Mouse (Mus musculus) cerebellum, adult 2 months (tissue): ENCODE measurements around the gene Ramp1. TPM values are rescaled to one million over a fixed set of nuclear protein-coding genes. Genes with fewer than 3 reads are reported as not detected.

Experiments used
- DNase-seq, 2 experiments: peaks; one replicate each; pipeline ENCODE4 v3.0.0; 2021
- H3K27ac ChIP-seq: fragments of 200-500 bp; 2 replicates; pipeline ENCODE4 v1.5.1; 2012; ENCODE audit warnings: low read length, control low read depth, inconsistent platforms; ENCODE audit not compliant: insufficient read depth
- H3K27me3 ChIP-seq: fragments of 200-500 bp; 2 replicates; pipeline ENCODE4 v1.6.1; 2012; ENCODE audit warnings: inconsistent platforms, mild to moderate bottlenecking, low read length, moderate library complexity; ENCODE audit not compliant: control insufficient read depth, insufficient read depth
- H3K4me1 ChIP-seq: fragments of 200-500 bp; 2 replicates; pipeline ENCODE4 v1.6.1; 2011; ENCODE audit warnings: low read length; ENCODE audit not compliant: control insufficient read depth, insufficient read depth
- H3K4me3 ChIP-seq: fragments of 200-500 bp; replicated peaks from 2 replicates; pipeline ENCODE3; 2011; ENCODE audit warnings: mild to moderate bottlenecking, low read depth, low read length, control low read depth; ENCODE audit not compliant: insufficient read depth
- CTCF ChIP-seq: fragments of 200-500 bp; IDR thresholded peaks from 2 replicates; pipeline ENCODE4 v1.5.1; 2011; ENCODE audit warnings: low read depth, mild to moderate bottlenecking, control low read depth, low read length, moderate library complexity, borderline replicate concordance; ENCODE audit not compliant: insufficient read depth
- POLR2A ChIP-seq: fragments of 200-500 bp; IDR thresholded peaks from 2 replicates; pipeline ENCODE4 v1.6.1; 2011; ENCODE audit warnings: low read length, control low read depth, borderline replicate concordance; ENCODE audit not compliant: insufficient read depth
- WGBS: fragments of 180-500 bp; shearing (Covaris S2); methylation state at CpG from one replicate; pipeline ENCODE4 v1.1.7; 2018; 5-methylcytosine and 5-hydroxymethylcytosine counted together
- polyA plus RNA-seq: library from polyadenylated mRNA; depleted of rRNA; stranded (reverse); fragments of >200 nt; gene quantifications from 2 replicates; pipeline ENCODE4 v1.2.3, GENCODE M21; 2012; rRNA removed

Ramp1 gene
- polyA plus RNA-seq, 1 experiment: 50.7 TPM

DNA sequence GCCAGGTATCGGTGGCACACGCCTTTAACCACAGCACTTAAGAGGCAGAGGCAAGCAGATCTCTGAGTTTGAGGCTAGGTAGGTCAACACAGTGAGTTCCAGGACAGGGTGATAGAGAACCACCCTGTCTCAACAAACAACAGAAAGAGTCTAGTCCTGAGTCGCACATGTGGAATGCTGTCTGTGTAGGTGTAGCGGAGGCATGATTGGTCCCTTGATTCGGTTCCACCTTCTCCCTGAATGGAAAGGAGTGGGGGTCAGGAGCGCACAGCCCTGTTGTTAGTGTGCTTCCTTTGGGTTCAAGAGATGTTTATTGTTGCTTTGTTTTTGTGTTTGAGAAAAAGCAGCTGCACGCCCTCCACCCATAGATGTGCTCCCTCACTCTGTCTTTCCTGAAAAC, 82.9 kb downstream of the Ramp1 start:
- no peak for TF ChIP-seq POLR2A
- TF ChIP-seq CTCF: no peak

DNA sequence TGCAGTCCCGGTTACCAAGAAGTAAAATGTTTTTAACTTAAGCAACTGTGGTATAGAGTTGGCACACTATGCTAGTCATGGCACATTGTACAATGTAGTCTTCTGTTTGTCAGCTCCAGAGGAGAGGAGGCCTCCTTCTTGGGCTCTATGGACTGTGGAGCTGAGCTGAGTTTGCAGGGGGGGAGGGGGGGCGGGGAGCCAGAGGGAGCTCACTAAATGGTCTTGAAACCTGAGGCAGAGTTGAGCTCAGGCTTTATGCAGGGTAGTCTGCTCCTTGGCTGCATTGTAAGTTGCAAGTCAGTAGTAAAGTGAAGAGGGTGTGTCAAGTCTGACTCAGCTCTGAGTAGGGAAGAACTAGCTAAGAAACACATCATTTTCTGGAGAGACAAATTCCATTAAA, 92.6 kb downstream of the Ramp1 start:
- H3K4me1 ChIP-seq: peaks cover 4% of the 10 kb centered on the region
- no peak for TF ChIP-seq CTCF
- no peak for TF ChIP-seq POLR2A
- H3K4me3 ChIP-seq: no peak overlapping the region
- no peaks in the 10 kb centered on the region for H3K27me3 ChIP-seq
- 88% methylated on average over 2 of the region's 2 CpGs for WGBS
- DNase-seq: no peak
- no peak overlapping the region for H3K27ac ChIP-seq

More for the DNA sequence above, 82.9 kb downstream of the Ramp1 start:
- no peaks in the 10 kb centered on the region for H3K4me1 ChIP-seq
- H3K27me3 ChIP-seq: no peaks in the 10 kb centered on the region
- H3K4me3 ChIP-seq: no peak overlapping the region
- DNase-seq: no peak
- no peak overlapping the region for H3K27ac ChIP-seq
- WGBS: 96% methylated on average over 7 of the region's 7 CpGs

Other genes with a start within 250 kb of the Ramp1 start
- gene Prlh, start 226.7 kb upstream of the Ramp1 start, polyA plus RNA-seq: 1.1 TPM in 1 of 2 replicates, not detected in the other
- gene Rab17, start 210.2 kb upstream of the Ramp1 start, polyA plus RNA-seq: not detected in 2 replicates
- 50.7 and 52.3 TPM in 2 replicates for gene Lrrfip1, start 181.1 kb upstream of the Ramp1 start, polyA plus RNA-seq
- gene Rbm44, start 34.7 kb upstream of the Ramp1 start, polyA plus RNA-seq: 0.07 TPM in 1 of 2 replicates, not detected in the other
- 70.7 and 72.3 TPM in 2 replicates for gene Ube2f, start 70.5 kb downstream of the Ramp1 start, polyA plus RNA-seq
- 28.7 and 29.9 TPM in 2 replicates for gene Scly, start 118.5 kb downstream of the Ramp1 start, polyA plus RNA-seq
- gene Espnl, start 142.3 kb downstream of the Ramp1 start, polyA plus RNA-seq: 0.03 and 0.05 TPM in 2 replicates
- 0.13 and 0.14 TPM in 2 replicates for gene Klhl30, start 171.2 kb downstream of the Ramp1 start, polyA plus RNA-seq
- 0.11 TPM in 1 of 2 replicates, not detected in the other for gene Erfe, start 186.6 kb downstream of the Ramp1 start, polyA plus RNA-seq
- 101 and 103 TPM in 2 replicates for gene Ilkap, start 219.0 kb downstream of the Ramp1 start, polyA plus RNA-seq
- gene Hes6, start 234.2 kb downstream of the Ramp1 start, polyA plus RNA-seq: 28.2 and 31.4 TPM in 2 replicates